Mouse (Mus musculus) midbrain, embryonic 16.5 days (tissue): ENCODE results near the gene Dhps. TPM values are rescaled to one million over a fixed set of nuclear protein-coding genes. Genes with fewer than 3 reads are reported as not detected.

Experiments used
- ATAC-seq: fragments of 200-750 bp; cut with Nextera tagmentation; 2 replicates; pipeline ENCODE4 v1.8.0; 2017; ENCODE audit warnings: moderate TSS enrichment
- H3K27ac ChIP-seq: fragments of 300-500 bp; sonication (generic); 2 replicates; pipeline ENCODE4 v1.5.1; 2014; ENCODE audit warnings: mild to moderate bottlenecking, low read length, mixed read lengths
- H3K27me3 ChIP-seq: fragments of 300-500 bp; sonication (generic); 2 replicates; pipeline ENCODE4 v1.6.1; 2014; ENCODE audit warnings: low read depth, low read length, mixed read lengths; ENCODE audit not compliant: control insufficient read depth, insufficient read depth
- H3K36me3 ChIP-seq: fragments of 300-500 bp; sonication (generic); 2 replicates; pipeline ENCODE4 v1.6.1; 2014; ENCODE audit warnings: mild to moderate bottlenecking, low read length, moderate library complexity, mixed read lengths; ENCODE audit not compliant: control insufficient read depth, insufficient read depth
- H3K4me1 ChIP-seq: fragments of 300-500 bp; sonication (generic); 2 replicates; pipeline ENCODE4 v1.6.1; 2014; ENCODE audit warnings: mild to moderate bottlenecking, low read length, mixed read lengths; ENCODE audit not compliant: control insufficient read depth, insufficient read depth
- H3K4me2 ChIP-seq: fragments of 300-500 bp; sonication (generic); 2 replicates; pipeline ENCODE4 v1.6.1; 2014; ENCODE audit warnings: mild to moderate bottlenecking, low read length, mixed read lengths
- H3K4me3 ChIP-seq: fragments of 300-500 bp; sonication (generic); 2 replicates; pipeline ENCODE4 v1.5.1; 2014; ENCODE audit warnings: low read depth, mild to moderate bottlenecking, low read length, moderate library complexity, mixed read lengths
- H3K9ac ChIP-seq: fragments of 300-500 bp; sonication (generic); 2 replicates; pipeline ENCODE4 v1.6.1; 2014; ENCODE audit warnings: low read depth, low read length, mixed read lengths
- H3K9me3 ChIP-seq: fragments of 300-500 bp; sonication (generic); replicated peaks from 2 replicates; pipeline ENCODE4 v1.6.1; 2014; ENCODE audit warnings: mild to moderate bottlenecking, low read length, mixed read lengths; ENCODE audit not compliant: control insufficient read depth, poor library complexity, severe bottlenecking
- WGBS: fragments of 180-500 bp; shearing (Covaris S2); extraction: QIAGEN DNeasy Blood & Tissue Kit; methylation state at CpG from one replicate; pipeline ENCODE4 v1.1.7; 2014; 5-methylcytosine and 5-hydroxymethylcytosine counted together
- polyA plus RNA-seq: library from polyadenylated mRNA; unstranded; fragments of >200 nt; fragmentation: Nextera tagmentation; extraction: Ambion mirVana; gene quantifications from 2 replicates; pipeline ENCODE4 v1.2.1, GENCODE M21; 2015

Gene Dhps
- 114 and 120 TPM in 2 replicates for polyA plus RNA-seq

DNA sequence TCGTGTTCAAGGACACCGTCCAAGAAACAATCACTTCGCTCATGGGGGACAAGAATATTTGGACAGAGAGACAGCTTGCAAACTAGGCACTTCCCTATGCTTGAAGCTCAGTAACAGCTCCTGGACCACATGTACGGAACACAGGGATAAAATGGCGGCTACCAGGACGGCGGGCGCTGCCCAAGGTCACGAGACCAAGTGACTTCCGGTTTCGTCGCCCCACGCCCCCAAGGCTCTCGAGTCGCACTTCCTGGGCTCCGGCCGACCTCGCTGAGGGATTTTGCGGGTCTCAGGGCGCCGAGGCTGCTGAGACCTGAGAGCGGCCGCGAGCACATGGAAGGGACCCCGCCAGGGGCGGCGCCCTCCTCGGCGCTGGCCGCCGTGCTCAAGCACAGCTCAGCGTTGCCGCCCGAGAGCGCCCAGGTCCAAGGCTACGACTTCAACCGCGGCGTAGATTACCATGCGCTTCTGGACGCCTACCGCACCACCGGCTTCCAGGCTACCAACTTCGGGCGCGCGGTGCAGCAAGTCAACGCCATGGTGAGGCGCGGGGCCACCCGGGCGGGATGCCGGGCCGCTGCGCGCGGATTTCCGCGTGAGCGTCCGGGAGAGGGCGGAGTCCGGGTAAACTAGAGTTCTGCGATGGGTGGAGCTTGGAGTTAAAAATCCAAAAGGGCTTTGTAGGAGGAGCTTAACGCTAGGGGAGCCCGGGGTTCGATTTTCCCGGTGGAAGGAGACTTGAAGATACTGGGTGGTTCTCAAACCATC is at the start of gene Dhps:
TSS of gene Dhps (plus strand) at position 244 of the 768 bp plus-strand sequence.
- Histone ChIP-seq H3K27ac (peak within 1 kb of the TSS; percentile 91), H3K4me2 (peak within 1 kb of the TSS; percentile 64), H3K9me3 (no peaks in the 10 kb centered on the region), H3K36me3 (peaks cover 15% of the 10 kb centered on the region), H3K27me3 (no peaks in the 10 kb centered on the region), H3K9ac (peak within 1 kb of the TSS; percentile 85), H3K4me3 (peak within 1 kb of the TSS; percentile 86), H3K4me1 (peaks cover 10% of the 10 kb centered on the region)
- peak; percentile 87 for ATAC-seq
- under 1% methylated on average over 67 of the region's 68 CpGs for WGBS

DNA sequence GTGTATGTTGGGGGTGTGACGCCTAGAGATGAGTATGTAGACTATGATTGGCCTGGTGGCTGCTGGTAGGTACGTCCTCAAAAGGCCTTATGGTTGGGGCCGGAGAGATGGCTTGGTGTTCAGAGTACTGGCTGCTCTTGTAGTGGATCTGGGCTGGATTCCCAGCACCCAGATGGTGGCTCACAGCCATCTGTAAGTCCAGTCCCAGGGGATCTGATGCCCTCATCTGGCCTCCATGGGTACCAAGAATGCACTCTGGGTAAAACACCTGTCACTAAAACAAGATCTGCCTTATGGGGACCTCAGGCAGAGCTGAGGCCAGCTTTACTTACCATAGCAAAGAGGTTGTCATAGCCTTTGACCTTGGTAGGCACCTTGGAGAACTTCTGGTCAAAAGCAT is 47.7 kb upstream of the Dhps start:
- H3K4me3 ChIP-seq: no peak overlapping the region
- WGBS: 98% methylated on average over 3 of the region's 3 CpGs
- no peak overlapping the region for H3K9ac ChIP-seq
- no peaks in the 10 kb centered on the region for H3K27me3 ChIP-seq
- no peak for ATAC-seq
- H3K4me1 ChIP-seq: peaks cover 29% of the 10 kb centered on the region
- no peak overlapping the region for H3K27ac ChIP-seq
- H3K4me2 ChIP-seq: peak overlapping the region; percentile 60
- H3K9me3 ChIP-seq: no peaks in the 10 kb centered on the region
- peaks cover 5% of the 10 kb centered on the region; the same call in 1 of the 2 replicates for H3K36me3 ChIP-seq

DNA sequence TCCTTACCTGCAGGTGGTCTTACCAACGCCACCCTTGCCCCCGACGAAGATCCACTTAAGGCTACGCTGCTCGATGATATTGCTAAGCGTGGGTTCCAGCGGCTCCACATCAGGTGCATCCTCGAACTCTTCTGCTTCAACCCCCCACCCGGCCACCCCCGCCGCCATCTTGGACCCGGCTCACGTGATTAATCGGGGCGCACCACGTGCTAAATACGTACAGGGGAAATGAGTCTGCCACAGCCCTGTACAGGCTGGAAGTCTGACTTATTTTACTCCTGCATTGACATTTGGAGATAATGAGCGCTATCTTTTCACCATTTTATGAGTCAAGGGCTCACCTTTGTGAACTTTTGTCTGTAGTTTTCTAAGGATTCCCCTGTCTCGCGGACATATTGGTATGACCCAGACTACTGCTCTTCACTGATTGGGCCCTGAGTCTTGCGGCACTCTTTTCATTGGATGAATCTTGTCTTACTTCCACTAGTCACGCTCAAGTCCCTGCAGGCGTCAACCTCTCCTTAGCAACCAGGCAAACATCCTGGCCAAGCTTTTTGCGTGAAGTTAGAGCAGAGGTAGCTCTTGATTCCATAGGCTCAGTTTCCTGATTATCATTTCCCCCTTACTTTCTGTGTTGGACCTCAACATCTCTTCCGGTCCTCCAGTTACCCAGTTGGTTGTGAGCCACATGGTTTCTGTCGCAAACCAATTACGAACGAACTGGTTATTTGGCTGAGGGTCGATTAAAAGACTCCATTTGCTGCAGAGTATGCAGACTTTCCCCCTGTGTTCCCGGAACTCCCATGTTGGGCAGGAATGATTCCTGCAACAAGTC is 46.2 kb upstream of the Dhps start, which contains the start of gene Asna1:
TSS of gene Asna1 (minus strand) at position 184 of the 835 bp plus-strand sequence.
- peak within 1 kb of the TSS; percentile 60 for H3K4me2 ChIP-seq
- 6% methylated on average over 30 of the region's 30 CpGs for WGBS
- H3K27ac ChIP-seq: peak within 1 kb of the TSS; percentile 75
- peak; percentile 89 for ATAC-seq
- peak within 1 kb of the TSS; percentile 72 for H3K9ac ChIP-seq
- peaks cover 9% of the 10 kb centered on the region for H3K36me3 ChIP-seq
- H3K27me3 ChIP-seq: no peaks in the 10 kb centered on the region
- H3K4me3 ChIP-seq: peak within 1 kb of the TSS; percentile 95
- no peaks in the 10 kb centered on the region for H3K9me3 ChIP-seq
- peaks cover 34% of the 10 kb centered on the region for H3K4me1 ChIP-seq

GRCm38 (mm10) chr8:85026670-85027515 is 44.7 kb upstream of the Dhps start, which contains the start of gene Trir:
Trir (plus strand) TSS chr8:85026823.
- Histone ChIP-seq H3K9me3 (no peaks in the 10 kb centered on the region), H3K4me3 (peak within 1 kb of the TSS; percentile 95), H3K4me1 (peaks cover 34% of the 10 kb centered on the region), H3K4me2 (peak within 1 kb of the TSS; percentile 75), H3K27me3 (no peaks in the 10 kb centered on the region), H3K9ac (peak within 1 kb of the TSS; percentile 99), H3K36me3 (peaks cover 13% of the 10 kb centered on the region), H3K27ac (peak within 1 kb of the TSS; percentile 92)
- WGBS: under 1% methylated on average over 61 of the region's 75 CpGs
- ATAC-seq: peak; percentile 71

DNA sequence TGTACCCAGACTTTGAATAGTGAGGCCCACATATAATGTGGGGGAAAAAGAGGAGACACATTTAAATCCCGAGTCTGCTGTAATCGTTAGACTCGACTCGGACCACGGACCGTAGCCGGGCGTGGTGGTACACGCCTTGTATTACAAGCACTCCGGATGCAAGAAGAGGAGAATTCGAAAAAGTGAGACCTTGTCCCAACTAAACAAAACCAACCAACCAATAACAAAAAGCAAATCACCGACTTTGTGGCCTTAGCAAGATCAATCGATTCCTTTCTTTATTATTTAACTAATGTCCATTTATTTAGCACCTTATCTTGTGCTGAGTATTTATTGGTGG is 44.1 kb upstream of the Dhps start:
- H3K4me3 ChIP-seq: peak overlapping the region; percentile 95
- H3K4me1 ChIP-seq: peaks cover 34% of the 10 kb centered on the region
- no peaks in the 10 kb centered on the region for H3K27me3 ChIP-seq
- H3K36me3 ChIP-seq: peaks cover 13% of the 10 kb centered on the region
- no peaks in the 10 kb centered on the region for H3K9me3 ChIP-seq
- peak overlapping the region; percentile 92 for H3K27ac ChIP-seq
- 2% methylated on average over 13 of the region's 13 CpGs for WGBS
- no peak for ATAC-seq
- H3K4me2 ChIP-seq: peak overlapping the region; percentile 75
- H3K9ac ChIP-seq: peak overlapping the region; percentile 99

GRCm38 (mm10) chr8:85027922-85028321 is 43.6 kb upstream of the Dhps start:
- Histone ChIP-seq H3K27me3 (no peaks in the 10 kb centered on the region), H3K4me3 (peak overlapping the region; percentile 95), H3K4me2 (peak overlapping the region; percentile 75), H3K4me1 (peaks cover 34% of the 10 kb centered on the region), H3K9me3 (no peaks in the 10 kb centered on the region), H3K9ac (peak overlapping the region; percentile 99), H3K36me3 (peaks cover 18% of the 10 kb centered on the region), H3K27ac (peak overlapping the region; percentile 12; the same call in 1 of the 2 replicates)
- ATAC-seq: no peak
- 15% methylated on average over 2 of the region's 2 CpGs for WGBS

- WGBS: 92% methylated on average over 14 of the region's 14 CpGs
Measured at GRCm38 (mm10) chr8:85029271-85029670, 42.3 kb upstream of the Dhps start.

DNA sequence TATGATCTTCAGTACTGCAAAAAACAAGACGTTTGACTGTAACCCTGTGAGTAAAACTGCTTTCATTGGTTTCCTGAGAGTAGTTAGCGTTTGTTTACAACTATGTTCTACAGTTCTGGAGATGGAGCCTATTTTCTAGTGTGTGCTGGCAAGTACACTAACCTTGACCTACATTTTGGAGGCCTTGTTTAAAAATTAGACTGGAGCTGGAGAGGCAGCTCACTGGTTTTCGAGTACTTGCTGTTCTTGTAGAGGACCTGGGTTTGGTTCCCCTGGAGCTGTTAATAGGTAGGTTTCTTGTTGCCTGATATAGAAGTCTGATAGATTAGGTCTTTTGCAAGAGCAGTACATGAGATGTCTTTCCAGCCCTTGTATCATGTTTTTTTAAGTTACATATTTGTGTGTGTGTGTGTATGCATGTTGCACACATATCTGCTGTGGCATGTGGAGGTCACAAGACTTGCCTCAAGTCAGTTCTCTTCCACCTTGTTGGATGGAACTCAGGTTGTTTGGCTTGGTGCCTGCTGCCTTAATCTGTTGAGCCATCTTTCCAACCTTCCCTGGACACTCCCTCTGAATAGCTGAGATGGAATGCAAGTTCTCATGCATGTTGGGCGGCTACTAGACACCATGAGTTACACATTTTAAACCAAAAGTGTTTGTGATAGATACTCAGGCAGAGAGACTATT is 38.8 kb upstream of the Dhps start:
- Histone ChIP-seq H3K4me3 (no peak overlapping the region), H3K36me3 (peaks cover 18% of the 10 kb centered on the region), H3K27me3 (no peaks in the 10 kb centered on the region), H3K4me1 (peaks cover 36% of the 10 kb centered on the region), H3K9ac (no peak overlapping the region), H3K9me3 (no peaks in the 10 kb centered on the region), H3K27ac (no peak overlapping the region), H3K4me2 (no peak overlapping the region)
- 89% methylated on average over 4 of the region's 4 CpGs for WGBS
- ATAC-seq: no peak

More at GRCm38 (mm10) chr8:85029271-85029670, 42.3 kb upstream of the Dhps start:
- Histone ChIP-seq H3K36me3 (peaks cover 18% of the 10 kb centered on the region), H3K27ac (no peak overlapping the region), H3K4me3 (no peak overlapping the region), H3K9ac (peak overlapping the region; percentile 99; the same call in 1 of the 2 replicates), H3K27me3 (no peaks in the 10 kb centered on the region), H3K4me2 (peak overlapping the region; percentile 6; the same call in 1 of the 2 replicates), H3K4me1 (peaks cover 33% of the 10 kb centered on the region), H3K9me3 (no peaks in the 10 kb centered on the region)
- no peak for ATAC-seq
